Mouse (Mus musculus) brain, embryonic 14.5 days (tissue): ENCODE data around the gene Zfp689.

Source experiments
- CTCF ChIP-seq: fragments of 200-500 bp; IDR thresholded peaks from 2 replicates; pipeline ENCODE4 v1.5.1; 2012; ENCODE audit warnings: inconsistent platforms, mild to moderate bottlenecking, moderate library complexity, borderline replicate concordance; ENCODE audit not compliant: insufficient read depth, insufficient read length; ENCODE audit errors: extremely low read depth
- POLR2A ChIP-seq: fragments of 200-500 bp; IDR thresholded peaks from 2 replicates; pipeline ENCODE4 v1.6.1; 2012; ENCODE audit warnings: mild to moderate bottlenecking, inconsistent platforms, borderline replicate concordance; ENCODE audit not compliant: poor library complexity, insufficient read depth, insufficient read length, severe bottlenecking; ENCODE audit errors: extremely low read depth

GRCm38 (mm10) chr7:127485416-127485815 lies 36.5 kb upstream of the Zfp689 start:
- TF ChIP-seq CTCF (no peak), POLR2A (no peak)
